Mouse (Mus musculus) liver, embryonic 15.5 days (tissue): ENCODE measurements around the gene Cfap44. TPM values are rescaled to one million over a fixed set of nuclear protein-coding genes. Genes with fewer than 3 reads are reported as not detected.

Experiments used
- polyA plus RNA-seq: library from polyadenylated mRNA; unstranded; fragments of >200 nt; fragmentation: Nextera tagmentation; extraction: Ambion mirVana; gene quantifications from 2 replicates; pipeline ENCODE4 v1.2.1, GENCODE M21; 2015

The Cfap44 gene
- polyA plus RNA-seq, 1 experiment from 2014 or later = 0.40 TPM

Other genes with a start within 250 kb of the Cfap44 start
- gene Usf3, start 221.6 kb upstream of the Cfap44 start, polyA plus RNA-seq = 1.2 and 1.8 TPM in 2 replicates
- 0.03 TPM in 1 of 2 replicates, not detected in the other for gene Sidt1, start 61.6 kb upstream of the Cfap44 start, polyA plus RNA-seq
- gene Spice1, start 47.7 kb upstream of the Cfap44 start, polyA plus RNA-seq = 6.1 and 7.8 TPM in 2 replicates
- gene Boc, start 164.1 kb downstream of the Cfap44 start, polyA plus RNA-seq = 0.43 and 0.59 TPM in 2 replicates